Mouse (Mus musculus): ENCODE measurements around the gene Adh6a.

Adh6a gene

GRCm38 (mm10) chr3:138312965-138313364 is at the start of gene Adh6a:
Gene Adh6a, plus strand, starts transcription at chr3:138313286.
- no peak for DNase-seq (ENCODE audit: low read depth, low spot score)

DNA sequence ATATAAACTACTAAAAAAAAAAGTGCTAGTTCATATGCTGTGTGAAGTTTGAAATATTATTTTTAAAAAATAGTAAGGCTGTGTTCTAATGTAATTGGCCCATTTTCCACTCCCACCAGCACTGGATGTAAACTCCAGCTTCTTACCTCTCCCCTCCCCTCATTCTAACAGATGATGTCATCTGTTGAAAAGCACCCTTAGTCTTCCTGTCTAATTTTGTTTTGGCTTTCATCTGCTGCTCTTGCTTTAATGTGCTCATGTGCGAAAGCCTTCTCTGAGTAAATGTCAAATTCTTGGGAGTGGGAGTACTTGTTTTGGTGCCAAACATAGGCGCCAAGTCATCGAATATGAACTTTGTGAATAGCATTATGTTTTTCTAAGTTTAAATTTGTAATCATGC is 48.4 kb upstream of the Adh6a start:
- DNase-seq (ENCODE audit: low read depth, low spot score): no peak

GRCm38 (mm10) chr3:138270507-138270906 is 42.6 kb upstream of the Adh6a start:
- no peak for DNase-seq (ENCODE audit: low read depth, low spot score)

GRCm38 (mm10) chr3:138271297-138271696 is 41.8 kb upstream of the Adh6a start:
- no peak for DNase-seq (ENCODE audit: low read depth, low spot score)

- no peak for DNase-seq (ENCODE audit: low read depth, low spot score)
Measured at GRCm38 (mm10) chr3:138273080-138273479, 40.0 kb upstream of the Adh6a start.

GRCm38 (mm10) chr3:138275100-138275499 is 38.0 kb upstream of the Adh6a start:
- DNase-seq (ENCODE audit: low read depth, low spot score): no peak

DNA sequence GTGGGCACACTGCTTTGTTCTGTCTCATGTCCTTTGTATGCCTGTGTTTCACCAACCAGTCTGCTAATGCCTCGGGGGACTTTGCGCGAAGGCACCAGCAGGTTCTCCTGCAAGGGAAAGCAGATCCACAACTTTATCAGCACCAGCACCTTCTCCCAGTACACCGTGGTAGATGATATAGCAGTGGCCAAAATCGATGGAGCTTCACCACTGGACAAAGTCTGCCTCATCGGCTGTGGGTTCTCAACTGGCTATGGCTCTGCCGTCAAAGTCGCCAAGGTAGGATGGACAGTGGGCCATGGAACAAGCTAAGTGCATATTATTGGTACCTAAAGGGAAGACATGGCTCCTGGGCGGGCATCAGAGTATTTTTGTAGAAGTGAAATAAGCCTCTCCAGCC is 30.5 kb upstream of the Adh6a start:
- no peak for DNase-seq (ENCODE audit: low read depth, low spot score)

- DNase-seq (ENCODE audit: low read depth, low spot score): no peak
Measured at GRCm38 (mm10) chr3:138283831-138284230, 29.3 kb upstream of the Adh6a start.

DNA sequence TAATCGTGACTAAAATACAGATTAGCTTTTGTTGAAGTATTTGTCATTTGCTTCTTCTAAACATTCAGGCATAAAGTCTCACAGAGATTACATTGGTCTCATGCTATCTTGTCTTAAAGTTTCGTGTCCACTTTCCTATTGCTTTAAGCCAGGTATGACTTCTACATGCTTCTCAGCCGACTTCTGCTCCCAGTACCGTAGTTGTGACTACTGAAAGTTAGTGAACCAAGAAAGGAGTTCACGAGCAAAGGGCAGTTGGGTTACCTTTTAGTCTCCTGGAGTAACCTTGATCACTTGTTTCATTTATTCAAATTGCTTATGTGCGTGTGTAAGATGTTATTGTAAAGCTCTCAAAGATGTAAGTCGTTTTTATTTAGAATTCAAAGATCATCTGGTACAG is 27.1 kb upstream of the Adh6a start:
- no peak for DNase-seq (ENCODE audit: low read depth, low spot score)

DNA sequence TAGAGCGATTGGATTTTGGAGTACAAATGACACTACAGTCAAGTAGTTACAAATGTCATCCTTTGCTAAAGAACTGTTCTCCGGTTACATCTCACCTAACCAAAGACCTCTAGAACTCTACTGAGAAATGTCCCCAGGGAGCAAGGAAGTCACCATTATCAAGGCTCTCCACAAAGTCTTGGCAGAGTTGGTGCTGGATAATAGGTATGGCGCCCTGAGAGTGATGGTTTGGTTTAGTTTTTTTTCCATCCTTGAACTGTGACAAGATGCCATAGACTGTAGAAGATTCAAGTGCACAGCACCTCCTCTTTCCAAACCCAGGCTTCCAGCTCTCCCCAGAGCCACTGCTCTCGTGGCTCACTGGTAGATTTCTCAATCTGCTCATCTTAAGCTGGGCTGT is 25.4 kb upstream of the Adh6a start:
- DNase-seq (ENCODE audit: low read depth, low spot score): no peak

DNA sequence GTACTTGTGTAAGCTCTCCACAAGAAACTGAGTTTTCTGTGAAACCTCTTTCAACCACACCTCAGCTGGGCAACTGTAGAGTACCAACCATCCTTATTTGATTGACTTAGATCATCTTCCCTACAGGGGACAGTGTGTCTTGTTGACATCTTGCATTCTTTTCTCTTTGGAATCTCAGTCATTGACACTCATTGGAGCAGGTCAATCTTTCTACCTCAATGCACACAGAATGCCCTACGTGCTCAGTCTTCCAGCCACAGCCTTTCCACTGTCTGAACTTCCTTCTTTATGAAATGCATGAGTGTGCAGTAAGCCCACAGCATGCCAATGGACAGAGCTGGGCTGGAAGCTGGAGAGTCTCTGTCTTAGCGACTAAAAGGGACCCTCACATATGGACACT is 22.4 kb upstream of the Adh6a start:
- DNase-seq (ENCODE audit: low read depth, low spot score): no peak

GRCm38 (mm10) chr3:138291529-138292117 is 21.5 kb upstream of the Adh6a start:
- no peak for DNase-seq (ENCODE audit: low read depth, low spot score)

- no peak for DNase-seq (ENCODE audit: low read depth, low spot score)
Measured at GRCm38 (mm10) chr3:138293298-138293895, 19.7 kb upstream of the Adh6a start.

DNA sequence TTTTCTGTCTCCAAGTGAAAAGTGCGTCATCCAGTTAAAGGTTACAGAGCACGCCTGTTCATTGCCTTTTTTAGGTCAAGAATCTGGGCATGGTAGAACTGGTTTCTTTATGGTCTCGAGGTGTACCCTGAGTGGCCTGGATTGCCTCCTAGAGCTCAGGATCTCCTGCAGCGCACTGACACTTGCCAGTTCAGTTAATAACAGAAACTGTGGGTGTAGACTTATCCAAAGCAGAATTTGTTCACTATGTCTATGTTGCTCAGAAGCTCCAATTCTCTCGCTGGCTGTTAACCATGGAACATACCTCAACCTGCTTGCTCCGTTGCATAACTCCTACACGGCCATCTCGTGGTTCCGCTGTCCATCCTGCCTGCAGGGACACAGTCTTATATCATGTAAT is 13.0 kb upstream of the Adh6a start:
- DNase-seq (ENCODE audit: low read depth, low spot score): no peak

DNA sequence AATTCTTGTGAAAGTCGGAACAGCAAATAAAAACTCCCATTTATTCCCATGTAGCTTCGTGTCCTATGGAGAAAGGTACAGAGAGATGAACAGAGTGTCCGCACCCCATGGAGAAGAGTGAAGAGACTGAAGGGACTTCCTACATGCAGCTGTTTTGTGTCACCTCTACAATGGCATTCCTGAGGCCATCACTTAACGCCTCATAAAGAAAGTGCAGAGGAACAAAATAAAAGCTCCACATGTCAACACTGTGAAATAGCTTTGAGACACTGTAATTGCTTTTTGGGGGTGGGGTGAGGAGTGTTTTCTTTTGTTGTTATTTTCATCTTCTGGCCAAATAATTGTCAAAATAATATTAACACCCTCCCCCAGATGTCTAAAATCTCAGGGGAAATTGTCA is 10.4 kb upstream of the Adh6a start:
- no peak for DNase-seq (ENCODE audit: low read depth, low spot score)

DNA sequence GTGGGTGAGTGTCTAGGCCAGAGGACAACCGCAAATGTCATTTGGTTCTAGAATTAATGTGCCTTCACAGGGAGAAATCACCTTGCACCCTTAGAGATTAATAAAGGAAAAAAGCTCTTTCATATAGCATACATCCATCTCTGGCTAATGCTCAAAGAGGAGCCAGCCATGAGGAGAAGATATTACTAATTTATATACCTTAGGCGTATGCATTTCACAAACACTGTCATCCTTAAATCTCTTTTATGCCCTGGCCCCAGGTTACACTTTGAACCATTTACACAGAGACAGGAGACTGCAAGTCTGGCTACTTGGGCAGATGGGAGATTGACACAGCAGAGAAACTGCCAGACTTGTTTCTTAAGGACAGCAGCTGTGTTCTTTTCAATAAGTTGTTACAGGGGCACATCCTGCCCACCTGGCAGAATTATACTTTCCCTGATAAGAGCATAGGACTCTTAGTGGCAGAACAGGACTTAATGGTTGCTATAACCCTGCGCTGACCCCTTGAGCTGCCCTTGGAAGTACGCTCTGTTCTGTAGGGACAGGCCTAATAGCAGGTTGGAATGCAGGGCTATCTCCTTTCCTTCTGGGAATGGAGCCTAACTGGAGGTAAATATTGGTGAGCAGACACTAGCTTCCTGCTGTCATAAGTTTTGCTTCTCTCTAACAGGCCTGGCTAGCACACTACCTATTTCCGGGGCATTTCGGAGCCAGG is 9.2 kb upstream of the Adh6a start:
- DNase-seq (ENCODE audit: low read depth, low spot score): no peak

- no peak for DNase-seq (ENCODE audit: low read depth, low spot score)
Measured at GRCm38 (mm10) chr3:138304489-138304871, 8.6 kb upstream of the Adh6a start.

DNA sequence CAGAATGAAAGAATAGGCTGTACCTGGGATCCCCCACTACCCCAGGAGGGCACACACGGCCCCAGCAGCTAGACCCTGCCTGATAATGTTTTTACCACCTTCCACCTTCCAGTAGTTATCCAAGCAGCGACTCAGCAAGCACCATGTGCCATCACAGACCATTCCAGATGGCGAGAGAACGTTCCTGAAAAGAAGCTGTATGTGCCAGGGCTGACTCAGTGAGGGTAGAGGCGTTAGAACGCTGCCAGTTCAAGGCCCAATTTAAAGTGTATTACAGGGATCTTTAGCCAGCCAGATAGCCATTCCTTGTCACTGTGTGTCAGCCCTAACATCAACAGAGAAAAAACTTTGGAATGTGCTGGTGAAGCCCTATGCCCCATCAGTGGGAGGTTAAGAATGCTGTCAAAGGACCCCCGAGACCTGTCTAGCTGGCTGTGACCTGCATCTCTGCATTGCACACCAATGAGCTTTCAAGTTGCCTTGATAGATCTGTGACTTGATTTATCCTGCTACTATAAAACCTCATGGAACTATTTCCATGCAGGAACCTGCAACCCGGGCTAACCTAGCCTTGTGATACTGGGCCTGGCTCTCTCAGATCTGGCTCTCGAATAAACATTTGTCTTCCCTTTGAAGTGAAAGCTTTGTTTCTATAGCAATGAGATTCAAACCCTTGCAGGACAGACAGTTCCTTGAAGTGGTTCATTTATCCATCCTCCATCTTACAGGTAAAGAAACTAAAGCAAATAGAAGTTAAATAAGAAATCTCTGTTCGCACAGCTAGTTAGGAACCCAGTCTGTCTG is 7.4 kb upstream of the Adh6a start:
- DNase-seq (ENCODE audit: low read depth, low spot score): no peak

GRCm38 (mm10) chr3:138306290-138306683 is 6.8 kb upstream of the Adh6a start:
- no peak for DNase-seq (ENCODE audit: low read depth, low spot score)

- no peak for DNase-seq (ENCODE audit: low read depth, low spot score)
Measured at GRCm38 (mm10) chr3:138309910-138310309, 3.2 kb upstream of the Adh6a start.

DNA sequence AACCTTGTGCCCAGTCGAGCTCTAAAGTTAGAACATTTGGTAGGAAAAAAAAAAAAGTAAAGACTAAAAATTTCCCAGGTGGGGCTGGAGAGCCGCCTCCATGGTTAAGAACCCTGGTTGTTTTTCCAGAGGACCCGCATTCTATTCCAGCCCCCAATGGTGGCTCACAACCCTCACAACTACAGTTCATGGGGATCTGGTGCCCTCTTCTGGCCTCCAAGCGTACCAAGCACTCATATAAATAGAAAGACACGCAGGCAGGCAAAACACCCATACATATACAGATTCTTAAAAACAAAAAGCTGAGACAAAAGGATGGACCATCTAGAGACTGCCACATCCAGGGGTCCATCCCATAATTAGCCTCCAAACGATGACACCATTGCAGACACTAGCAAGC is 2.1 kb upstream of the Adh6a start:
- DNase-seq (ENCODE audit: low read depth, low spot score): no peak

DNA sequence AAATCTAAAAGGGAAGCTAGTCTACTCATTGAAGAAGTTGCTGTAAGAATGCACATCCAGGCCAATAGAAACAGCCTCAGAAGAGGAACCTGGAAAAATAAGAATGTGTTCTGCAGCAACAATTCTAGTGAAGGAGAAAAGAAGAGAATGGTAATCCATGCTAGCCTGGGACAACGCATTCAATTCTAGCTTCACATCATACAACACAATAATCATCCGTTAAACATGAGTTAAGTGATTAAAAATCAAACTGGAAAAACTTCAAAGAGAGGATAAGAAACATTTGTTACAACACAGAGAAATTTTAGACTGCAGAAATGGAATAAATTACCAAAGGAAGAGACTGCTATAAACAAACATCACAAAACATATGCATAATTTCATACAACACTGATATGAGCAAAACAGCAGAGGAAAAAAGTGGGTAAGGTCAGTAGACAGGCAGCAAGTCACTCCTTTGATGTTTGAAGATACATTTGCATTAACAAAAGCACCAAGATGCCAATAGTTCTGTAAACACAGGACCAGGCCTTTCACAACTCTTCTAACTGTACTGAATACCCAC is 3.9 kb downstream of the Adh6a start:
- DNase-seq (ENCODE audit: low read depth, low spot score): no peak
